Mouse (Mus musculus) hindbrain, embryonic 13.5 days (tissue): ENCODE data around the gene Kcnk10. TPM values are rescaled to one million over a fixed set of nuclear protein-coding genes. Genes with fewer than 3 reads are reported as not detected.

ENCODE experiments used
- ATAC-seq: fragments of 200-750 bp; cut with Nextera tagmentation; 2 replicates; pipeline ENCODE4 v1.8.0; 2017; ENCODE audit warnings: moderate TSS enrichment; ENCODE audit not compliant: low FRiP score
- H3K27ac ChIP-seq: fragments of 300-500 bp; sonication (generic); 2 replicates; pipeline ENCODE4 v1.5.1; 2015; ENCODE audit warnings: inconsistent platforms, mild to moderate bottlenecking, moderate library complexity
- H3K27me3 ChIP-seq: fragments of 300-500 bp; sonication (generic); 2 replicates; pipeline ENCODE4 v1.6.1; 2015; ENCODE audit warnings: mild to moderate bottlenecking, inconsistent platforms
- H3K36me3 ChIP-seq: fragments of 300-500 bp; sonication (generic); 2 replicates; pipeline ENCODE4 v1.6.1; 2015; ENCODE audit warnings: mild to moderate bottlenecking, inconsistent platforms
- H3K4me1 ChIP-seq: fragments of 300-500 bp; sonication (generic); replicated peaks from 2 replicates; pipeline ENCODE4 v1.6.1; 2015; ENCODE audit warnings: inconsistent platforms
- H3K4me2 ChIP-seq: fragments of 300-500 bp; sonication (generic); 2 replicates; pipeline ENCODE4 v1.6.1; 2015; ENCODE audit warnings: inconsistent platforms, mild to moderate bottlenecking, moderate library complexity
- H3K4me3 ChIP-seq: fragments of 300-500 bp; sonication (generic); 2 replicates; pipeline ENCODE4 v1.5.1; 2015; ENCODE audit warnings: mild to moderate bottlenecking, inconsistent platforms
- H3K9ac ChIP-seq: fragments of 300-500 bp; sonication (generic); 2 replicates; pipeline ENCODE4 v1.6.1; 2015; ENCODE audit warnings: mild to moderate bottlenecking, inconsistent platforms
- H3K9me3 ChIP-seq: fragments of 300-500 bp; sonication (generic); 2 replicates; pipeline ENCODE4 v1.6.1; 2016; ENCODE audit warnings: inconsistent platforms
- WGBS: fragments of 180-500 bp; shearing (Covaris S2); methylation state at CpG from one replicate; pipeline ENCODE4 v1.1.7; 2015; 5-methylcytosine and 5-hydroxymethylcytosine counted together
- polyA plus RNA-seq: library from polyadenylated mRNA; unstranded; fragments of >200 nt; fragmentation: Nextera tagmentation; extraction: Ambion mirVana; gene quantifications from 2 replicates; pipeline ENCODE4 v1.2.1, GENCODE M21; 2015

Gene Kcnk10
- polyA plus RNA-seq, 1 experiment from 2014 or later: 39.6 TPM

GRCm38 (mm10) chr12:98563261-98563660 lies 14.8 kb downstream of the Kcnk10 start:
- no peak for ATAC-seq
- Histone ChIP-seq H3K4me3 (no peak overlapping the region), H3K4me1 (peaks cover 64% of the 10 kb centered on the region), H3K9ac (no peak overlapping the region), H3K27me3 (no peaks in the 10 kb centered on the region), H3K9me3 (no peaks in the 10 kb centered on the region), H3K27ac (peak overlapping the region; percentile 73), H3K36me3 (no peaks in the 10 kb centered on the region), H3K4me2 (no peak overlapping the region)
- WGBS: 50% methylated on average over 4 of the region's 4 CpGs

- Histone ChIP-seq H3K27me3 (no peaks in the 10 kb centered on the region), H3K4me2 (peak overlapping the region; percentile 41), H3K36me3 (no peaks in the 10 kb centered on the region), H3K9me3 (no peaks in the 10 kb centered on the region), H3K27ac (peak overlapping the region; percentile 68), H3K4me3 (peak overlapping the region; percentile 1; the same call in 1 of the 2 replicates), H3K9ac (no peak overlapping the region), H3K4me1 (peaks cover 56% of the 10 kb centered on the region)
- peak; percentile 85 for ATAC-seq
- WGBS: 19% methylated on average over 13 of the region's 13 CpGs
Measured at GRCm38 (mm10) chr12:98562341-98562977, 15.7 kb downstream of the Kcnk10 start.

GRCm38 (mm10) chr12:98560038-98560437 lies 18.1 kb downstream of the Kcnk10 start:
- Histone ChIP-seq H3K9me3 (no peaks in the 10 kb centered on the region), H3K27ac (no peak overlapping the region), H3K27me3 (no peaks in the 10 kb centered on the region), H3K4me3 (no peak overlapping the region), H3K4me1 (peaks cover 34% of the 10 kb centered on the region), H3K9ac (no peak overlapping the region), H3K36me3 (no peaks in the 10 kb centered on the region), H3K4me2 (no peak overlapping the region)
- no peak for ATAC-seq
- WGBS: 95% methylated on average over 3 of the region's 3 CpGs

- peaks cover 5% of the 10 kb centered on the region for H3K4me1 ChIP-seq
- H3K4me3 ChIP-seq: no peak overlapping the region
- no peak overlapping the region for H3K9ac ChIP-seq
- H3K4me2 ChIP-seq: no peak overlapping the region
- H3K36me3 ChIP-seq: no peaks in the 10 kb centered on the region
- 83% methylated on average over 7 of the region's 7 CpGs for WGBS
- no peak overlapping the region for H3K27ac ChIP-seq
- no peaks in the 10 kb centered on the region for H3K9me3 ChIP-seq
- no peak for ATAC-seq
- H3K27me3 ChIP-seq: no peaks in the 10 kb centered on the region
Measured at GRCm38 (mm10) chr12:98557013-98557677, 21.0 kb downstream of the Kcnk10 start.

- Histone ChIP-seq H3K9ac (no peak overlapping the region), H3K4me2 (no peak overlapping the region), H3K4me1 (peaks cover 12% of the 10 kb centered on the region), H3K9me3 (no peaks in the 10 kb centered on the region), H3K27ac (no peak overlapping the region), H3K4me3 (no peak overlapping the region), H3K27me3 (no peaks in the 10 kb centered on the region), H3K36me3 (peaks cover 4% of the 10 kb centered on the region; the same call in 1 of the 2 replicates)
- no peak for ATAC-seq
- 85% methylated on average over 6 of the region's 6 CpGs for WGBS
Measured at GRCm38 (mm10) chr12:98549981-98550380, 28.1 kb downstream of the Kcnk10 start.

- Histone ChIP-seq H3K4me2 (no peak overlapping the region), H3K4me1 (peaks cover 16% of the 10 kb centered on the region), H3K4me3 (no peak overlapping the region), H3K9me3 (no peaks in the 10 kb centered on the region), H3K9ac (no peak overlapping the region), H3K27me3 (no peaks in the 10 kb centered on the region), H3K27ac (no peak overlapping the region), H3K36me3 (peaks cover 4% of the 10 kb centered on the region; the same call in 1 of the 2 replicates)
- 77% methylated on average over 9 of the region's 9 CpGs for WGBS
- ATAC-seq: no peak
Measured at GRCm38 (mm10) chr12:98548141-98548540, 30.0 kb downstream of the Kcnk10 start.

GRCm38 (mm10) chr12:98545875-98546274 lies 32.2 kb downstream of the Kcnk10 start:
- ATAC-seq: no peak
- 96% methylated on average over 2 of the region's 2 CpGs for WGBS
- Histone ChIP-seq H3K36me3 (peaks cover 4% of the 10 kb centered on the region; the same call in 1 of the 2 replicates), H3K4me2 (no peak overlapping the region), H3K4me1 (peaks cover 16% of the 10 kb centered on the region), H3K9me3 (no peaks in the 10 kb centered on the region), H3K4me3 (no peak overlapping the region), H3K9ac (no peak overlapping the region), H3K27ac (no peak overlapping the region), H3K27me3 (no peaks in the 10 kb centered on the region)

- Histone ChIP-seq H3K4me2 (no peak overlapping the region), H3K4me1 (peaks cover 16% of the 10 kb centered on the region), H3K4me3 (no peak overlapping the region), H3K36me3 (peaks cover 4% of the 10 kb centered on the region; the same call in 1 of the 2 replicates), H3K9me3 (no peaks in the 10 kb centered on the region), H3K9ac (no peak overlapping the region), H3K27me3 (no peaks in the 10 kb centered on the region), H3K27ac (no peak overlapping the region)
- WGBS: 55% methylated on average over 4 of the region's 4 CpGs
- no peak for ATAC-seq
Measured at GRCm38 (mm10) chr12:98545251-98545560, 32.9 kb downstream of the Kcnk10 start.

GRCm38 (mm10) chr12:98544545-98545250 lies 33.4 kb downstream of the Kcnk10 start:
- no peak for ATAC-seq
- Histone ChIP-seq H3K4me1 (peaks cover 16% of the 10 kb centered on the region), H3K27ac (0 out of 2 replicates have a peak overlapping the region, but pooled peaks have one; percentile 23), H3K27me3 (no peaks in the 10 kb centered on the region), H3K4me2 (no peak overlapping the region), H3K36me3 (peaks cover 2% of the 10 kb centered on the region; the same call in 1 of the 2 replicates), H3K9ac (no peak overlapping the region), H3K4me3 (no peak overlapping the region), H3K9me3 (no peaks in the 10 kb centered on the region)
- 83% methylated on average over 9 of the region's 9 CpGs for WGBS

- Histone ChIP-seq H3K9ac (no peak overlapping the region), H3K36me3 (peaks cover 24% of the 10 kb centered on the region), H3K27me3 (no peaks in the 10 kb centered on the region), H3K27ac (no peak overlapping the region), H3K4me3 (no peak overlapping the region), H3K4me1 (no peaks in the 10 kb centered on the region), H3K4me2 (no peak overlapping the region), H3K9me3 (no peaks in the 10 kb centered on the region)
- ATAC-seq: no peak
- WGBS: 87% methylated on average over 5 of the region's 5 CpGs
Measured at GRCm38 (mm10) chr12:98536760-98537159, 41.4 kb downstream of the Kcnk10 start.

GRCm38 (mm10) chr12:98536036-98536435 lies 42.1 kb downstream of the Kcnk10 start:
- Histone ChIP-seq H3K9ac (no peak overlapping the region), H3K9me3 (no peaks in the 10 kb centered on the region), H3K4me3 (no peak overlapping the region), H3K27ac (no peak overlapping the region), H3K4me1 (no peaks in the 10 kb centered on the region), H3K4me2 (no peak overlapping the region), H3K27me3 (no peaks in the 10 kb centered on the region), H3K36me3 (peaks cover 24% of the 10 kb centered on the region)
- ATAC-seq: no peak
- WGBS: 87% methylated on average over 6 of the region's 6 CpGs

GRCm38 (mm10) chr12:98535494-98535901 lies 42.6 kb downstream of the Kcnk10 start:
- WGBS: 91% methylated on average over 9 of the region's 9 CpGs
- no peak for ATAC-seq

More at GRCm38 (mm10) chr12:98535494-98535901, 42.6 kb downstream of the Kcnk10 start:
- H3K9me3 ChIP-seq: no peaks in the 10 kb centered on the region
- H3K36me3 ChIP-seq: peaks cover 24% of the 10 kb centered on the region
- H3K4me1 ChIP-seq: no peaks in the 10 kb centered on the region
- no peak overlapping the region for H3K4me2 ChIP-seq
- H3K27ac ChIP-seq: no peak overlapping the region
- H3K9ac ChIP-seq: no peak overlapping the region
- no peaks in the 10 kb centered on the region for H3K27me3 ChIP-seq
- no peak overlapping the region for H3K4me3 ChIP-seq
